Mouse (Mus musculus): ENCODE measurements around the gene Irak1bp1. TPM values are rescaled to one million over a fixed set of nuclear protein-coding genes. Genes with fewer than 3 reads are reported as not detected.

Gene Irak1bp1
- total RNA-seq (2021): 10 to 100 TPM; 20.0 to 23.0 TPM

- no peak for DNase-seq
Measured at GRCm38 (mm10) chr9:82829007-82829689, at the start of gene Irak1bp1. Gene Irak1bp1, plus strand, starts transcription at chr9:82829540.

DNA sequence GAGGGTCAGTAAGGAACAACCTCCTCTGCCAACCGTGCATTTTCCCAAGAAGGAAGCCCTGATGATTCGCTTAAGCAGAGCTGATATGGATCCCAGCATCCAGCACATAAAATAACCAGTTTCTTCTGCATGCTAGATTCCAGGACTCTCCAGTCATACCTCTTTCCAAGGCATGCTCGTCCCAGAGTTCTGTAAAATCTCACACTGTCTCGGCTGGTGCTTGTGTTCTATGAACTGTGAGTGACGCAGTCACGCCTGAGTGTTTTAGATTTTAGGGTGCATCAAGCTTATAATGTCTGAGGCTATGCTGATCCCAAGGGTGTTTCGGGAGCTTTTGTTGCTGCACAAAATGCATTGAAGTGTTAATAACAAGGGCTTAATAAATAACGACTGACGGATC, 41.0 kb upstream of the Irak1bp1 start:
- DNase-seq: no peak

GRCm38 (mm10) chr9:82800360-82800759, 29.0 kb upstream of the Irak1bp1 start:
- no peak for DNase-seq

GRCm38 (mm10) chr9:82807129-82807528, 22.2 kb upstream of the Irak1bp1 start:
- no peak for DNase-seq

GRCm38 (mm10) chr9:82807635-82808034, 21.7 kb upstream of the Irak1bp1 start:
- no peak for DNase-seq

DNA sequence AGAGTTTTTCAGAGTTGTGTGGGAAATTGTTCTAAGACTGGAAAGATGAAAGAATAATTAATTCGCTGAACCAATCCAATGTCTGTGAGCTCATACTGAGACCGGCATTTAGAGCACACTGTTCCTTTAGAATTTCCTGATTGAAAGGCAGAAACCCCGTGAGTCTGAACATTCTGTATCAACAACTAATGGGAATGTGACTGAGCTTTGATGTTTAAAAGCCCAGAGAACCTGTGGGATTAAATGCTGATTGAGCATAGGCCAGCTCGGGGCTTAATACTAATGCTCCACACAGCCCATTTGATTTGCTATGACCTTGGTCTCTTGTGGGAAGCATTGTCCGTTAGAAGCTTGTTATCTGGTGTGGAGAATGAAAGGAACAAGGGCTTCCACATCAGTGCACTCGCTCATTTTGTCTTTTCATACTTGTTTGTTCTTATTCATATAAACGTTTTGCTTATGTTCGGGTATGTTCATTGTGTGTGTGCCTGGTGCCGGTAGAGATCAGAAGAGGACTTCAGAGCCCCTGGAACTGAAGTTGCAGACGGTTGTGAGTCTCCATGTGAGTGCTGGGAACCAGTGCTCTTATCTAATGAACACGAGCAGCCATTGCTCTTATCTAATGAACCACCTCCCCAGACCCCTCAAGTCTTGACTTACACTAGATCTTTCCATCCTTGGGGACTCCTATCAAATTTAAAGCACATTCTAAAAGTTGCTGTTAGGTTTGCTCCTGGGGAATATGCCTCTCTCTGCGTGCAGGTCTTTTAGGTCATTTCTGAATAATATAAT, 17.0 kb upstream of the Irak1bp1 start:
- no peak for DNase-seq

DNA sequence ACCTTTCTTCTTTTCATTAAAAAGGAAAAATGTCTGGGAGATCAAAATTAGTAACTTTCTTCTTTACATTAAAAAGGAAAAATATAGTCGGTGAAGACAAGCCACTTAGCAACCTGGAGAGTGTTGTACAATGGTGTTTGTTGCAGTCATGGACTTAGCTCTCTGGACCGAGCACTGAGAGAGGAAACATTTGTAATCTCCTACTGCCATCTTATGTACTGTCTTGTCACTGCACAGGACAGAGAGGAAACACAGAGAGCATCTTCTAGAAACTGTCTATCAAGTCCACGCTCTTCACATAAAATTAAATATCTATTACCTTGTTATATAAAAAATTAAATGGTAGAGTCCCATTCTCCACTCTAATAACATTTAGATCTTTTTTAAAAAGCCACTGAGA, 14.8 kb upstream of the Irak1bp1 start:
- no peak for DNase-seq

DNA sequence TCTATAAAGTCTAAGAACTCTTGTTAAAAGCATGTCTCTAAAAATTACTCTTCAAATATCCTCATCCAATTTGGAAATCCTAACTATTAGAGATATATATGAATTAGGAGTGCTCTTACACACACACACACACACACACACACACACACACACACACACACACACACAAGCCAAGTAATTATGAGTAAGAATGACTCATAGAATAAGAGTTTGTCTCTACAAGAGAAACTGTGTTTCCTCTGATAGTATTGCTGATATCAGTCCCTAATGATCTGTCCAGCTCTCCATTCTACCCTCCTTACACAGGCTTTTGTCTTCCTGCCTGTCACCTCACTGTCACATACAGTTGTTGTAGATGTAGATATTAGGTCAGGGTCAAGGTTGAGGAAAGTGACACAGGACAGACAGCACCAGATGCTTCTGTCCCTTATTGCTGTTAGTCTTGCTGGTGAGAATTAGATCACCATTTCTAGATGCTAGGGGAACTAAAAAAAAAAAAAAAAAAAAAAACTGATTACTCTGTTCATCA, 14.0 kb upstream of the Irak1bp1 start:
- DNase-seq: no peak

DNA sequence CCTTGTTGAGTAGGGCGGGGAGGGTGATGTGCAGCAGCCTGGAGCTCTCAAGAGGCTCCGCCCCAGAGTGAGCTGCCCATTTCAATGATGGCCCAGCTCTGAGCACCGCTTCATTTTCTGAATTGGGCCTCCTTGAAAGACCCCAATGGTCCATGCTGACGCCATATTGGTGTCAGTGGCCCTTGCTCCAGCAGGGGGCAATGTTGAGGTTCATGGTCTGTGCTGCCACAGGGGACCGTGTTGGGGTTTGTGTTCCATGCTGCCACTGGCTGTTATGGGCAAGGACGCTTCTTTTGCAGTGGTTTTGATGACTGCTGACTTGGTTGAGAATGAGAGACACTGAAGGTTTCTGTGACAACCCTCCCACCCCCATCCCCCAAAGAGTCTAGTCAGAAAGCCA, 2.9 kb upstream of the Irak1bp1 start:
- no peak for DNase-seq

DNA sequence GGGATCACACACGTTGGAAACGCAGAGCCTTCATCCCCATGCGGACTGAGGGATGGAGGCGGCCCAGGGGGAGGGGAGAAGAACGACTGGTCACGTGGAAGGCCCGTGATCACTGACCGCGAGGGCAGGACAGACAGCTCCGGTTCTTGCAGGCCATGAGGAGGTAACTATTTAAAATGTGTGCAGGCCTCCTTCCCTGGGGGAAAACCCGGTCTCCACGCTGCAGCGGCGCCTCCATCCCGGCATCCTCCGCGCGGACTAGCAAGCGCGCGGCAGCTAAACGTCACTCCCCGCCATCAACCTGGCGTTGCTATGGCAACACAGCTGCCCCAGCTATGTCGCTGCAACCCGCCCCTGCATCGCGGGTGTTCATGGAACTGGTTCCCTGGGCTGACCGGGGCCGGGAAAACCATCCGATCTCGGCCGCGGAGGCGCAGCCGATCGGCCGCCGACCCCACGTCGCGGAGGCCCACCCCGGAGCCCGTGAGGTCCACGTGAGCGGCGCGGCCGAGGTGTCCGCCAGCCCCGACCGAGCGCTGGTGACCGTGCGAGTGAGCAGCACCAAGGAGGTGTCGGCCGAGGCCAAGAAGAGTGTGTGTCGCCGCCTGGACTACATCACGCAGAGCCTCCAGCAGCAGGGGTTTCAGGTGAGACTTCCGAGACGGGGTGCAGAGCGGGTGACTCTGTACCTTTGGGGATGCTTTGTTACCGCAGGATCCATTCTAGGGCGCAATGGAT, 522 bp downstream of the Irak1bp1 start:
- DNase-seq: peak; percentile 90

GRCm38 (mm10) chr9:82831891-82832290, 2.6 kb downstream of the Irak1bp1 start:
- no peak for DNase-seq

- DNase-seq: no peak
Measured at GRCm38 (mm10) chr9:82835921-82836320, 6.6 kb downstream of the Irak1bp1 start.

DNA sequence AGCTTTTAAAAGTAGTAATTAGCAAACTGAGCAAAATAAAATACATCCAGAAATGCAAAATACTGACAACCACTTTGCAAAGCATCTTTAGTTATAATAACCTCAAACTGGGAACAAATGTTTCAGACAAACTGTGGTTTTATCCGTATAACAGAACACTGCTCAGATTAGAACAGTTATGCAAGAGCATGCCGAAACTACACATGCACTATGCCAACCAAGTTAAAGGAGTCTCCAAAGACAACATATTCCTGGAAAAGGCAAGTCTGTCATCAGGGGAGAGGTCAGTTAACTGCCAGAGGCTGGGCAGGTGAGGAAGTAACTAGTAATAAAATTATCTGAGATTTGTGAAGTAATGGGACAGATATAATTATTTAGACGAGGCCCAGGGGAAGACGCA, 13.3 kb downstream of the Irak1bp1 start:
- DNase-seq: no peak

GRCm38 (mm10) chr9:82854040-82854439, 24.7 kb downstream of the Irak1bp1 start:
- no peak for DNase-seq

GRCm38 (mm10) chr9:82854973-82855614, 25.8 kb downstream of the Irak1bp1 start:
- DNase-seq: peak; percentile 29 to 34

GRCm38 (mm10) chr9:82856241-82856640, 26.9 kb downstream of the Irak1bp1 start:
- no peak for DNase-seq

DNA sequence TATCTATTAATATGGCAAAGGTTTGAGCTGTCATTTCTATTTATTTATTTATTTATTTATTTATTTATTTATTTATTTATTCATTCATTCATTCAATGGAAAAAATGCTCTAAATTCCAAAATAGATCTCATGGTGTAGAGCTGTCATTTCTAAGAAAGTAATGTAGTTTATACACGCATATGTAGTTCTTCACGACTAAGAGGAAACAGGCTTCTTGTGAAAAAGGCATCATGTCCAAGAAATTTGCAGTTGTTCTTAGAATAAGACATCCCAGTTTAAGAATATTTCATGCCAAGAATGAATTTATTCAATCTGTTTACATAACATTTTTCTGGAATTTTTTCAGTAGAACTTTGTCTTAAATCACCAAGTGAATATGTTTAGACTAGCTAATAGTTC, 31.5 kb downstream of the Irak1bp1 start:
- DNase-seq: no peak

DNA sequence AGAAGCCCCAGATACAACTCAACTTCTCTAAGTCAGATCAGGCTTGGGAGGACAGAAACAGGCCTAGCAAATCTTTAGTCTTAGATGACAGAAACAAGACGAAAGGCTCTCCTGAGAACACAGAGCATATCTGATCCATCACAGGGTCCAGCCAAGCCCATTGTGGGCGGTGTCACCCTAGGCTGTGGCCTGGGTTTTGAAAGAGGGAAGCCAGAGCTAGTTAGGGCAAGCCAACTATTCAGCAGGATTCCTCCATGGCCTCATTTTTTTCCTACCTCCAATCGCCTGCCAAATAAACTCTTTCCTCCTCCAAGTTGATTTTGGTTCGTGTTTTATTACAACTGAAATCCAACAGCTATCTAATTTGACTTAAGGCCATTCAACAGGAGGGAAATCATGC, 32.0 kb downstream of the Irak1bp1 start:
- DNase-seq: no peak

GRCm38 (mm10) chr9:82861775-82862430, 32.6 kb downstream of the Irak1bp1 start:
- DNase-seq: no peak

DNA sequence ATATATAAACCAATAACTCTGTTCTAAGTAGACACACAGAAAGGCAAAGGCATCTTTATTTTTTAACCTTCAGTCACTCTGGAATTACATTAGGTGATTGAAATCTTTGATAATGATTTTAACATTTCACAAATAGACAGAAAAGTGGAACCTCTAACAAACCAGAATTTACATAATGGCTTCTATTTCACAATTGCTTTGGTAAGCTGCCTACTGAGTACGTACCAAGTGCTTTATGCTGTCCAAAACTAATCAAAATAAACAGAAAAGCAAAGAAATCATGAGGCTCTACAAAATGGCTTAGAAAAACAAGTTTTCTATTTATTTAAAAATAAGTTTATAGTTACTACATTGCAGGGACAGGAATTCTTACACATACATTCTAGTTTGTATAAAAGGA, 36.8 kb downstream of the Irak1bp1 start:
- no peak for DNase-seq

- no peak for DNase-seq
Measured at GRCm38 (mm10) chr9:82867698-82868097, 38.4 kb downstream of the Irak1bp1 start.

GRCm38 (mm10) chr9:82877078-82877477, 47.7 kb downstream of the Irak1bp1 start:
- DNase-seq: no peak
